Mouse (Mus musculus): Measurements from ENCODE around the gene Mbl1. TPM values are rescaled to one million over a fixed set of nuclear protein-coding genes. Genes with fewer than 3 reads are reported as not detected.

Mbl1 gene
- total RNA-seq (2021) = not detected

DNA sequence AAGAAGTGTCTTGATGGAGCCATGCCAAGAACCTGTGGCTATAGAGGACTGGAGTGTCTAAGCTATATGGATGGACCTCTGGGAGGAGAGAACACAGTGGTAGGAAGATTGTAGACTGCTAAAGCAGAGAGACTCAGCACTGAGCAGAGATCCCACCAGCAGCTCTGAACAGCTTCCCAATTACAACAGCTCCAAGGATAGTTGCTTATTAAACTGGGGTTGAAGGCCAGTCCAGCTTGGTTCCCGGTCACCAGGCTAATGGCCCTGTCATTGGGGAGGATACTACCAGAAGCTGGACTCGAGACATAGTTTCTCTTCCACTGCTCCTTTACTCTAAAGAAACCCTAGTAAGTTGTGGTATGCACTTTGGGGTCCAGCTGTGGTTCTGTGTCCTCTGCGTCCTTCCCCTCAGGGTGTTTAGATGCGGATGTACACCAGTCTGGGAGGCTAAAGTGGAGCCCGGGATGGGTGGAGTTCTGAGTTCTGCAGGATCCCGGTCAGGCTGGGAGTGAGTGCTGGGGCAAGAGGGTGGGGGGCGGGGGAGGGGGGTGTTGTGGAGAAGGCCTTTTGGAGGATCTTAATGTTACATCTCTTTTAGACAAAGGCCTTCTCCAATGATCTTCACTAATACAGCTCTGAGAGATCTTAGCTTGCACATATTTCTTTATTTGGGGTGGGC, at the start of gene Mbl1:
Mbl1 (plus strand) TSS at position 239 of the 679 bp plus-strand sequence.
- no peak for DNase-seq (ENCODE audit: extremely low spot score in 1 of 2, low spot score in 1 of 2)

DNA sequence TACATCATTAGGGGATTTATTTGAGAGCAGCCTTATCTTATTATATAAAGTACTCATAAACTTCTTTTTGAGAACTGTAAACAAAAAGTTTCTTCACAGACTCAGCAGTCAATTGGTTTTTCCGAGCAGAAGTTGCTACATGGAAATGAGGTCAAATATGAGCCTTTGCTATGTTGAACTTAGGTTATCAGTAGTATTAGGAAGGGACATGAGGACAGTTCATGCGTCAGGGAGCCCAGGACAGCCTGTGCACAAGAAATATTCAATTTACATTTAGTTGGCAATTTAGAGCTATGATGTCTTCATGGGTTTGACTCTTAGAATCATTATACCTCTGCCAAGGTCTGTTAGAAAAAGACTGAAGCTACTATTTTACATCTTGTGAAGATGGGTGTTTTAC, 49.0 kb upstream of the Mbl1 start:
- no peak for DNase-seq (ENCODE audit: extremely low spot score in 1 of 2, low spot score in 1 of 2)

DNA sequence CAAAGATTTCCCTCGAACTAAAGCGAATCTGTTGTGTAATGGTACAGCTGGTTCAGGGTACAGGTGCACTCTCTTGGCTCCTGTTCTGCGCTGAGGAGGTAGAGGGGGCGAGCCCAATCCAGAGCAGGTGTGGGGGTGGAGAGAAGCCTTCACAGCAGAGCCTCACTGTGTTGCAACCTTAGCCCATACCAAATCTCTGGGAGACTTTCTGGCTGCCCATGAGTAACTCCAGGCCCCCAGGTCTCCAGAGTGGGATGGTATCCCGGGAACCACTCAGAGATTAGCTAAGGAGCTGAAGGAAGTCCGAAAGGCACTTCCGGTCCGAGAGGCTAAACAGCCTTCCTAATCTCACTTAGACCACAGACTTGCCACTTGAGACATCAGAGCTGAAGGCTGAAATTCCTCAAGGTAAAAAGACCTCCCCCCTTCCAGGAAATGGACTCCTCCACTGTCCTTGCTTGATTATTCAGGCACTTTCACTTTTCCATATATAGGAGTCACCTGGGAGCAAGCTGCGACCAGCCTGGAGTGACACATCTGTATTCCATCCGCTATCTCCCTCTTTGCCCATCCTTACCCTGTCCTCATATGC, 46.3 kb upstream of the Mbl1 start, which contains the start of gene Mat1a:
Mat1a (plus strand) TSS at position 183 of the 592 bp plus-strand sequence.
- DNase-seq (ENCODE audit: extremely low spot score in 1 of 2, low spot score in 1 of 2) = no peak

DNA sequence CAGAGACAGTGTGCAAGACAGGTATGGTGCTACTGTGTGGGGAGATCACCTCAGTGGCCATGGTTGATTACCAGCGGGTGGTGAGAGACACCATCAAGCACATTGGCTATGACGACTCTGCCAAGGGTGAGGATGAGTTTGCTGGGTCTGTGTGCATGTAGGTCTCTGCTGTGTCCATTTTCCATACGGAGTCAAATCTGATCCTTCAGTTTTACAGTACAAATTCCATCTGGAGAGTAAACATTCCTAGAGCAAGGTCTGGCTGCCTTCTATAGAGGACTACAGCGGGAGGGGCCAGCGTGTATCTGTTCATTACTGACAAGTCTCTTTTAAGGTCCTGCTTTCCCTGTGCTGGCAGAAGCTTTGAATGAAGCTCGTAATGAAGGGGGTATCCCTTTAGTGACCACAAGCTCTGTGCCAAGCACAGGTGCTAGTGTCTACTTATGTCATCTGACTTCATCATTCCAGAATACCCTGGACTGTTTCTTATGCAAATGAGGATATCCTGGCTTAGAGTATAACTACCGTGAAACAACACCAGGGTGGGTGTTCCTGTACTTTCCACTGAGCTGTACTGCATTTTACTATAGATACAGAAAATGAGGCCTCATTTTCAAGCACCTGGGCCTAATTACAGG, 40.1 kb upstream of the Mbl1 start:
- DNase-seq (ENCODE audit: extremely low spot score in 1 of 2, low spot score in 1 of 2) = no peak

DNA sequence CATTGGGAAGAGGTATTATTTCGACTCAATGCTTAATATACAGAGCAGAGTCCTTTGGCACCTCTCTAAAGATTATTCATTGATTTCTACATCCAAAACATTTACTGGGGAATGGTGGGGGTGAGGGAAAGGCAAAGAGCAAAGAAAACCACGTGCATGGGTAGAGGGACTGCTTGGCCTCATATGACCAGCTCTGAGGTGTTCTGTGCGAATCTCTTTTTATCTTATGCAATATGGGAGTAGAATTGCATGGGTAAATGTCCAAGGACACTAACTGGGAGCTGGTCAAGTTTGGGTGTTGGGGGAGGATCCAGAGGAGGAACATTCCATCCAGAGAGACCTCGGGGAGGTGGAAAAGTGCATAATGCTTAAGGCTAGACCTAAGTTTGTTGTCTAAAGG, 38.3 kb upstream of the Mbl1 start:
- no peak for DNase-seq (ENCODE audit: extremely low spot score in 1 of 2, low spot score in 1 of 2)

DNA sequence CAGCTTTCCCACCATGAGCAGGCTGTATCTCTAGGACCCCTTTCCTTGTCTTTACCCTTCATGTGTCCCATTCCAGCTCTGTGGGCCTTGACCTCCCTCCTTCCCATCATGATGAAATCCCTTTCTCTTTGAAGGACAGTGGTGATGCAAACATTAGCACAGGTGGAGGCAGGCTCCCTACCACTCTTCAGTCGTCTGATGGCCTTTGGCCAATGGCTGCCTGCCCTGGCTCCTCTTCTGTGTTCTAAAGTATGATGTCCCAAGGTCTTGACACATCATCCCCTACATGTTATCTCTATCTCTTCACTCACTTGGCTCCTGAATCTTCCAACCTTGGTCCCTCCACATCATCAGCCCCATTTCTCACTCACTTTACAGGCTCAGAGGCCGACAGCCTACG, 35.0 kb upstream of the Mbl1 start:
- no peak for DNase-seq (ENCODE audit: extremely low spot score in 1 of 2, low spot score in 1 of 2)

DNA sequence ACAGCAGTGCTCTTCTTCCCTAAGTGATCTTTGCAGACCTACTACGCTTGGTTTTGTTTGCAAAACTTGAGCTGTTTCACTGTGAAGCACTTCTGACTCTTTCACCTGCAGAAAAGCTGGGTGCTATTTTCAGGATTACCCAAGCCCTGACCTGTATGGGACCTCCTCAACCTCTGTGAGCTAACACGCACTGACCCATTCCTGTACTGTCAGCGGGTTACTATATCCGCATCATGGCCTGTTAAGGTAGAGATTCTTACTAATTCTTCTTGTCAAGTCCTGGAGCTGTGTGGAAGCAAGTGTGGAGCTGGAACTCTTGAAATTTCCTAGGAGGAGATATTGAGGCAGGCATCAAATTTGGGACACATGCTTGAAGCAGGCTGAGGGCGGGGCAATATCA, 26.6 kb upstream of the Mbl1 start:
- DNase-seq (ENCODE audit: extremely low spot score in 1 of 2, low spot score in 1 of 2) = no peak

DNA sequence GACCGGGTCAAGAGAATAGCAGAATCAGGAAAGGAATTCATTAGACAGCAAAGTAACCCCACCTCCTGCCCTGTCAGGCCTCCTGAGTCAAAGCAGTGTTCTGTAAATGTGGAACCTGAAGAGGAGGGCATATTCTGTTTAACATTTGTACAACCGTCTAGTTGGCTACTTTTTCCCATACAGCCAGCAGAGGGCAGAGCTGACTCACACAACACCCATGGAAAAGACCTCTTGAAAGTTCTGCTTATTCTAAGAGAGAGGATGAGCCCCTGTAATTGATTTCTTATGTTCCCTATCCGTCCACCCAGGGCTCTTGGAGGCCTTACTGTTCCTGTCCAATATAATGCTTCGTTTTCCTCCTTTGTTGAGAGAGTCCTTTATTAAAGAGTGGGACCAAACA, 23.3 kb upstream of the Mbl1 start:
- peak in 1 of 2 experiments; percentile 47 for DNase-seq (ENCODE audit: extremely low spot score in 1 of 2, low spot score in 1 of 2)

DNA sequence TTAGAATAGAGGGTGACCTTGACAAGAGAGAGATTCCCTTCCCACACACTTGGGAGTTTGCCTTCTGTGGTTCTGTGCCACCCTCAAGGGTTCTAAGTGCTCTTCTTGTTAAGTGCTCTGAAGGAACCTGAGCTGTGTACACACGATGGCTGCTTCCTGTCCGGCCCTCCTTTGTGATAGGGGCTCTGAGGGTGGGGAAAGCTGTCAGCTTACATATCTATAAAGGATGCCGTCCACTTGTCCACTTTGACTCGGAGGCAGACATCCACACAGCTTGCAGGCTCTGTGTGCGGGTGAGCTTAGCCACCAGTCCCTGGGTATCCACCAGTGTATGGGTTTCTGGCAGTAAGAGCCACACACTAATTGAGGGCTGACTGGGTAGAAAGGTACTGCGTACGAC, 19.7 kb upstream of the Mbl1 start, which contains the start of gene Sftpa1:
Sftpa1 (plus strand) TSS at position 243 of the 400 bp plus-strand sequence.
- no peak for DNase-seq (ENCODE audit: extremely low spot score in 1 of 2, low spot score in 1 of 2)

DNA sequence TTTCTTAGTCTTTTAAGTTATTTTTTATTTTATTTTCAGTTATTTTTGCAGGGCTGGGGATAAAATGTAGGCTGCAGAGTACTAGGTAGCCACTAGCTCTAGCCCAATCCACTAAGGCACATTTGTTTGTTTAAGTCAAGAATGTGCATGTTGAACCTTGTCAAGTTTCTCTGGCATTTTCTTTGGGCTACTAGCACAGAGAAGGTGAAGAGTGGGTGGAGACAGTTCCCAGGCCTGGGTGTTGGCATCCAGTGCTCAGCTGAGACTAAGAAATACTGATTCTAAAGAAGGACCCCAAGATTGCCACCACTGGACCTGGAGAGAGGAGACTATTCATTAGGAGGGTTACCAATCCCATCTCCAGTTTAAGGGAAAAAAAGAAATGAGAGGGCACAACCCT, 14.3 kb upstream of the Mbl1 start:
- DNase-seq (ENCODE audit: extremely low spot score in 1 of 2, low spot score in 1 of 2) = no peak

DNA sequence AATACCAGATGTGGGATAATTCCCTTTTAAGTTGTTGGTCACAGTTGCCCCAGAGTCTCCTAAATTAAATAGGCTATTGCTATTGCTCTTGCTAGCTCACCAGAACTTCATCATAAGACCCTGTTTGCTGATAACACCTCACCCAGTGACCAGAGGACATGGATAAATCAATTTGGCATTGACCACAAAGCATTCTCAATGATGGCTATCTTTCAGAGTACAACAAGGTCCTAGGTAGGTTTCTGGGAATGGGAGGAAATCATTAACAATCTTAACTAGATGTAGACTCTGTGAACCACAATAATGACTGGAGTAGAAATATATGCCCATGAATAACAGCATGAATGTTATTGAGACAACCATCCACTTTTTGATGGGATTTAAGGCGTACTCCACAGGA, 10.6 kb upstream of the Mbl1 start:
- no peak for DNase-seq (ENCODE audit: extremely low spot score in 1 of 2, low spot score in 1 of 2)

DNA sequence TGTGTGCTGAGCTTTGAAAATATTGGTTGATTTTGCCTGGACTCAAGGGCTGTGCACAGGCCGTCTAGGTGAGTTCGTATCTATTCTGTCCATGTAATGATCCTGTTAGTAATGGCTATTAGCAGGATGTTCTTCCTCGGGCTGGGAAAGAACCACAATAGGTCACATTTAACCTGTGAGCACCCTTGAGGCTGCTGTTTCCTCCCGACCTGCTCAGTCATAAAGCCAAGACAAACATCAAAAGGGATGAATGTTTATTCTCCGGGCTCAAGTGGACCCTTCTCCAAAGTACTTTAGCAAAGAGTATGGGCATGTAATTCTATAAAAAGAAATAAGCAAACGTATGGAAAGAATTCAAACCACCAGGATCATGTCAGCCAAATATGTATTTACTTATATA, 5.2 kb upstream of the Mbl1 start:
- DNase-seq (ENCODE audit: extremely low spot score in 1 of 2, low spot score in 1 of 2) = no peak

DNA sequence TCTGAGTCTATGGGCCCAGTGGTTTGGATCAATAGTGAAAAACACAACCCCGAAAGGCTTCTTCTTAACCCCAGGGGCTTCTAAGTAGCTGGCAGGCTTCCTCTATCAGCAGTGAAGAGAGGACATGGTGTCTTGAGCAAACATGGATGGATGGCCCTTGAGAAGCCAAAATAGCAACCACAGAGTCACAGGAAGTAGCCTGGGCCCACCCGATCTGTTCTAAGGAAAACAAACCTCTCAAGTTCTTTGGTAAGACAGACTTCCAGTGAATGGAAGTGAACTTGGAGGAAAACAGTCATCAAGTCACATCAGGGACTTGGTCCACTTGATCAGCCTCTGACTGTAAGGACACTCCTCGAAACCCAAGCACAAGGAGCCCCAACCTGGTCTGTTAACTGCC, 4.3 kb upstream of the Mbl1 start:
- DNase-seq (ENCODE audit: extremely low spot score in 1 of 2, low spot score in 1 of 2) = no peak

DNA sequence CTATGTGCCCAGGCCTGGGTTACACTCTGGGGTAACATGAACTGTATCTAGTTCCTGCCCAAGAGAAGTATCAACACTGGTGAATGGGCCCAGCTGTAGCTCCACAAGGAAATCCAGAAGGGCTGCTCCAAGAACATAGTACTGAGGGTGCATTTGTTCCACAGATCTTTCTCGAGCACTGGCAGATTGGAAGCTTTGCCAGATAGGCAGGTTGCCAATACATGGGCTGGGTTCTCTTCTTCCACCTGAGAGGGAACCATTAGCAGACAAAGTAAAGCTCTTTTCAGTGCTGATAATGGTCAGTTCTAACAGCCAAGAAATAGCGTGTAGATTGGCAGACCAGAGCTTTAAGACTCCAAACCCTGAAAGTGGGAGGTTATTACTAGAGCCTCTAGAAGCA, 3.9 kb upstream of the Mbl1 start:
- no peak for DNase-seq (ENCODE audit: extremely low spot score in 1 of 2, low spot score in 1 of 2)

DNA sequence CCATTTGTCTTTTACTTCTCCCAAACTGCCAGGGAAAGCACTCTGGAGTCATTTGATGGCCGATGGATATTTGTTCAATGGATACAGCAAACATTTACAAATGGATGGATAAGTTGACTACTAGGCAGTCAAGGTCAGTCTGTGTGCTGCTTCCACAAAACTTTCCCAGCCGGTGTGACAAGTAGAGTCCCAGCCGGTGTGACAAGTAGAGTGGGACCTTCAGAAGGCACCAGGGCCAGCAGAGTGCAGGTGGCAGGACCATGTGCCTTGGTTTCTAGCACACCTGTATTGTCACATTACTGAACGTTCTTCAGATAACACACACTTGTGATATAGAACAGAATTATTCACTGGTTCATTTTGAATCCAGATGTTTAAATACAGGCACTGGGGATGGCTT, 8.8 kb downstream of the Mbl1 start:
- no peak for DNase-seq (ENCODE audit: extremely low spot score in 1 of 2, low spot score in 1 of 2)

DNA sequence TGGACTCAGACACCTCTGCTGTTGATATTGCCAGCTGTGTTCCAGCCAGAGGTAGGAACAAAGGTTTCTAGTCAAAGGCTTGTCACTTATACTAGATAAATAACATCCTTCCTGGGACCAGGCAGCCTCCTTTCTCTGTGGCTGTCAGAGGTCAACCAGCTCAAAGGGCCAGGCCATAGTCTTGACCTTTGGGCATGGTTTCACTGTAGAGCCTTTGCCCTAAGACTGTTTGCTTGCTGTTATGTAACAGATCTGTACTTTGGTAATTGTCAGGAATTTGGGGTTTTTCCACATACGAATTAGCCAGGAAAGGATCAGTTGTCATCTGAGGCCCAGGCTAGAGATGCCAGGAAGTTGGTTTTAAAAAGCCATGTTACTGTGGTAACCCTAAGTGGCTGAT, 9.5 kb downstream of the Mbl1 start:
- no peak for DNase-seq (ENCODE audit: extremely low spot score in 1 of 2, low spot score in 1 of 2)

DNA sequence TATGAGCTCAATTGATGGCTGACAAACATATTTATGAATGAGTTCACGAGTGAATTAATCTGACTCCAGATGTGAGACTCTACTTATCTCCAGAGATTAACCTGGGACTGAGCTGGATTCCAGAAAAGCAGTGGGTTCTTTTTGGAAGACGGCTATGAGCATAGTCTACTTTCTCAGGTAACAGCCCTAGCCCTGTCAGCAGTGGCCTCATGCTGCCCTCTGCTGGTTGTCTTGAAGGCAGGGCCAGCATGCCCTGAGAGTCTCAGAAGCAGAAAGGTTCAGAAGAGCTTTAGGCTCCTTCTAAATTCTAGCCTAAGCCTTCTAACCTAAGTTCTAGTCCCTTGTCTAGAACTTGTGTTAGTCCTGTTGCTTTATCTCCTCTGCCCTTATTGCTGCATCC, 11.4 kb downstream of the Mbl1 start:
- peak in 1 of 2 experiments; percentile 51 for DNase-seq (ENCODE audit: extremely low spot score in 1 of 2, low spot score in 1 of 2)

DNA sequence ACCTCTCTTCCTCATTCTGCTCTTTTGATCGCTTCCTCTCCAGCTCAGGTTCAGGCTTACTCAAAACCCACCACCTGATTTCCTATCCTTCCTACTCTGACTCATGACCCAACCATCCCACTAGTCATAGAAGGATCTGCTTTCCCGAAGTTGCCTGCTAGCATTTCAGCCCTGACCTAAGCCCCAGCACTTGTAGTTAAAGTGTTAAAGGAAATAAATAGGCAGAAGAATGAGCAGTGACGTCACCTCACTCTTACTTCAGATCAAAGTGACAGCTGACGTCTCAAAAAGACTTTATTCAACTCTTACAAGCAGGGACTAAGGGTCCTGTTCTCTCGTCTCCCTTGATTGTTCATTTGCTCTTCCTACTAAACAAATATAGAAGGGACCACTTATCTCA, 16.0 kb downstream of the Mbl1 start:
- no peak for DNase-seq (ENCODE audit: extremely low spot score in 1 of 2, low spot score in 1 of 2)

DNA sequence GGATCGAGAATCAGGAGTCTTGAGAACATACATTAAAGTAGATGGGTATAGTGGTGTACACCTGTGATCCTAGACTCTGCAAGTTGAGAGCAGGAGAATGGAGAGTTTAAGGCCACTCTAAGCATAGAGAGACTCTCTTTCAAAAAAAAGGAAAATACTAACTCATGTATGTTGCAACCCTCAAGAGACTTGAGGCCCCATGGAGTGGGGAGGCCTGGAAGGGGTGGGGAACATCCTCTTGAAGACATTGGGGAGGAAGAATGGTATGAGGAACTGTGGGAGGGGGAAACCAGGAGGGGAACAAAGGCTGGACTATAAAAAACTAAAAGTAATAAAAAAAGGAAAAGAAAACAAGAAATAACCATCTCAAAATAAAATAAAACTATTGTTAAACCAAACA, 17.3 kb downstream of the Mbl1 start:
- no peak for DNase-seq (ENCODE audit: extremely low spot score in 1 of 2, low spot score in 1 of 2)

DNA sequence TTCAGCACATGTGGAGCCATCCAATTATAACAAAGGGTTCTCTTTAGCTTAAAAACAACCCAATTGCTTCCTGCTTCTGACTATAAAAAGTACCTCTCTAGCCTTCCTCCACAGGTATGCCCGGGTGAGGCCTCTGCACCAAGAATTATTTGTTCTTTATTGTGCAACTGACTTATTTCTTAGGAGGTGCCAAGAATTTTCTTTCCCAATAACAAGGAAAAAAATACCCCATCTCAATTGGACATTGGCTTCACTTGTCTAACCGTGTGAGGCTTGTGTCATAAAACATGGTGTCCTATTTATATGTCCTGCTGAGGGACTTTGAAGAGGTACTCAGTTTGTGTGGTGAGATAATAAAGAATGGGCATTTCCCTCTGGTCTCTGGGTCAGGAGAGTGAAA, 19.3 kb downstream of the Mbl1 start:
- DNase-seq (ENCODE audit: extremely low spot score in 1 of 2, low spot score in 1 of 2) = no peak

DNA sequence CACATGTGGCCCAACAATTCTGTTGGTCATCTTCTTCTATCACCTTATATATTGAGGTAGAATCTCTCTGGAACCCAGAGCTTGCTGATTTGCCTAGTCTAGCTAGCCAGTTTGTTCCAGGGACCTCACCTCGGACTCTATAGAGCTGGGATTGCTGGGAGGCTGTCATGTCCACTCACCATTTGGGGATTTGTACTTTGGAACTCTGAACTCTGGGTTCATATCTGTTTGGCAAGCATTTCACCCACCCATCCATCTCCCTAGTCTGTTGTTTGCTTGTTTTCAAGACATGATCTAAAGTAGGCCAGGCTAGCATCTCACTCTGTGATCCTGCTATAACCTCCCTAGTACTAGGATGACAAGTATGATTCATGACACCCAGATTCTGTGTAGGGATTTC, 23.5 kb downstream of the Mbl1 start:
- DNase-seq (ENCODE audit: extremely low spot score in 1 of 2, low spot score in 1 of 2) = no peak
